Mouse (Mus musculus) left cerebral cortex, postnatal 4 days (tissue): Measurements from ENCODE around the gene Scgb2b19. TPM values are rescaled to one million over a fixed set of nuclear protein-coding genes. Genes with fewer than 3 reads are reported as not detected.
"Not testable (repeated sequence)": the region's sequence is repeated elsewhere in the genome, so short reads cannot be mapped to it uniquely, and the experiment has no call there.

Experiments
- DNase-seq: peaks from one replicate; pipeline ENCODE4 v3.0.0-alpha.2; 2022
- intact Hi-C: fragments of 180-260 bp; cut with DNase I; formaldehyde crosslinking; loops from one replicate; pipeline ENCODE4 v1.15.1; 2025
- total RNA-seq, 2 experiments: library from RNA; stranded (reverse); gene quantifications; 2 replicates each; pipeline ENCODE4 v1.2.3; 2021

Gene Scgb2b19
- not detected for total RNA-seq

DNA sequence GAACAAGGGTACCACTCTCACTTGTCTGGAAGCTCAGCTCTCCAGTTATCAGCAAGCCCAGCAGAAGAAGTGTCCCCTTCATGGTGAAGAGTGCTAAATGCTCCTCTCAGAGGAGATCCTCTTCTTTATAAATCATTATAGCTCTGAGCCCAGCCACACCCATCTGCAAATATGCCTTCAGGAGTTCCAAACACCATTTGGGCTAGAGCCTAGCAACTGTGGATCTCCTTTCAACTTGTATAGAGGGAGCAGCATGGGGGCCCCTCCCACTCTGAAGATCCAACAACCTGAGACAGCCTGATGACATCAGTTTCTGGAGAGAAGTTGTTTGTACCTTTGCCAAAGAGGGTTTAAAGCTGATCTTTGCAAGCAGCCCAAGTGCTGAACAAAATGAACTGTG, at the start of gene Scgb2b19:
Gene Scgb2b19 (minus strand): TSS at position 101 of the 400 bp plus-strand sequence.
- intact Hi-C loops, DNase-seq: not testable (repeated sequence)

DNA sequence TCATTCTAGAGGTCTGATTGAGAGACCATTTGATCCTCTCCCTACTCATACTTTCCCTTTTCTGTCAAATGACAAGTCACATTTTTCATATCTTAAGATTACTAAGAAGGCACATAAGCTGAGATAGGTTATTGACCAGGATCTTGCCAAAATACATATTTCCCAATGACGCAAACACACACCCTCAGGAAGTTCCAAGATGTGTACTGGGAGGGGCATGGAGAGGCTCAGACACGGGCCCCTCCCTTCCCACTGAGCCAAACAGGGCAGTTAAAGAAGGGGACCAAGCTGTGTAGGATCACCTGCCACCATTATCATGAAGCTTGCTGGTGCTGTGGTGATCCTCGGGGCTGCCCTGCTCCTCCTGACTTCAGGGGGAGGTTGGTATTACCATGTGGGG, 6.9 kb upstream of the Scgb2b19 start, which contains the start of gene Scgb1b19:
Gene Scgb1b19 (plus strand): TSS at position 301 of the 400 bp plus-strand sequence.
- intact Hi-C loops, DNase-seq: not testable (repeated sequence)

Other genes starting within 250 kb of the Scgb2b19 start
- gene Scgb2b17, start 223.8 kb downstream of the Scgb2b19 start, total RNA-seq, result not detected
- not detected for gene Scgb1b17, start 216.9 kb downstream of the Scgb2b19 start, total RNA-seq
- not detected for gene Scgb2b18, start 106.5 kb downstream of the Scgb2b19 start, total RNA-seq
- gene Scgb1b18, start 94.8 kb downstream of the Scgb2b19 start, total RNA-seq, result not detected
- not detected for gene Scgb1b19, start 7.0 kb upstream of the Scgb2b19 start, total RNA-seq
- gene Scgb2b20, start 86.0 kb upstream of the Scgb2b19 start, total RNA-seq, result not detected
- gene Scgb1b20, start 92.9 kb upstream of the Scgb2b19 start, total RNA-seq, result not detected
- not detected for gene Scgb2b21, start 240.1 kb upstream of the Scgb2b19 start, total RNA-seq